Mouse (Mus musculus) right cerebral cortex, postnatal 36 days (tissue): ENCODE measurements around the gene C1qtnf5.

Source experiments
- DNase-seq, 2 experiments: peaks; one replicate each; pipeline ENCODE4 v3.0.0; 2022; ENCODE audit warnings: low spot score in 2 of 2, mixed read lengths in 1 of 2

Gene C1qtnf5

DNA sequence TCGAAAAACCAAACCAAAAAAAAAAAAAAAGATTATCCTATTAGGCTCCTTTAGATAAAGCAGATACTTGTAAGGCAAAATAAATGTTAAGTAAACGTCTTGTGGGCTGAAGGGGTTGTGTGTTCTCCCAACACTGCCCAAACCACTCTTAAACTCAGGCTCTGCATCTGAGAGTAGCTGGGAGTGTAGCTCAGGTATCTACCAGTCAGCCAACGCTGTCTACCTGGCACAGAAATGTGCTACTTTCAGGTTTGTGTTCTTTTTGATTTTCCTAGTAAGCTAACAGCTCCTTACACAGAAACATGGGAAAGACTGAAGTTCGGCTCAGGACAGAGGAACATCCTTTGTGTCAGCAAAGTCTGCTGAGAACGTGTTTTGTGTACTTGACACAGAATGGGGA, 25.2 kb downstream of the C1qtnf5 start:
- DNase-seq = no peak

DNA sequence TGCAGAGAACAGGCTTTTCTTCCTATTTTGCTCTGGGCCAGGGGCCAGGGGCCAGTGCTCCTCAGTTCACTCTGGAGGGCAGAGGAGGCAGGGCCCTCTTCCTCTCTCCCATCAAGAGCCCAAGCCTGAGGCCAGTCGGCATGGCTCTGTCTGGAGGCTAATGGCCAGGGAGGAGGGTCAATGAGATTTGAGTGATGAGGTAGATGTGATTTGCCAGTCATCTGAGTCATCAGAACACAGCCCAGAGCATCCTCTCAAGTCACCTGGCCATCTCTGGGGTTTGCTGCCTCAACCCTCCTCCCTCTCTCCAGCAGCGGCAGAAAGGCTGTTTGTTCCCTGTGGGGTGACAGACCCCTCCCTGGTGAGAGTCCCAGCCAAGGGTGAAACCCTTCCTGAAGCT, 26.2 kb downstream of the C1qtnf5 start:
- DNase-seq = no peak

DNA sequence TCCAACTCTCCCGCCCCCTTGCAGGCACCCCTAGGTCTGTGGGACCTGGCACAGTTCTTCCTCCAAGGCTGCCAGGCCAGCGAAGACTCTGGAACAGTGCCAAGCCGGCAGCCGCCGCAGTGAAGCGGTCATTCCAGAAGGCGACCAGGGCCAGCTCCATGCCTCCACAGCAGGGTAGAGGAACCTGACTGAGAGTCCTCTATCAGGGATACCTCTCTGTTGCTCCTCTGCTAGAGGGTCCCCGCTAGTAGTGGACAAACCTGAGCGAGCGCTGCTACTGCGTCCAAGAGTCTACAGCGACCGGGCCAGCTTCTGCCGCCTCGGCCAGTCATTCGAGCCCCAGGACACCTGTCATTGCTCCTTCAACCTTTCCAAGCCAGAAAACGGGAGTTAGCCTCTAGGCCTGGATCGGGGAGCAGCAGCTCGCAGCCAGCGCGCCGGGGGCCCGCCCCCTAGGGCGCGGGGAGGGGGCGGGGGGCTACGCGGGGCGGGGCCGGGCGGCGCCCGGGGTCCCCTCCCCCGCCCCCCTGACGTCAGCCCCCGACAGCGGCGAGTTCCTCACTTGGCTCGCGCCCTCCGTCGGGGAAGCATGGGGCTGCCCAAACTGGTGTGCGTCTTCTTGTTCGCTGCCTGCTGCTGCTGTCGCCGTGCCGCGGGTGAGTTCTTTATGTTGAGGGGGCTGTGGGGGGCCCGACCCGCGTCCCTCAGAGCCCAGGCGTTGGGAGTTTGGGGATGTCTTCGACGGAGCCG, 27.2 kb downstream of the C1qtnf5 start, which contains the start of gene Mcam:
Mcam (plus strand) TSS at position 369 of the 750 bp plus-strand sequence.
- DNase-seq = no peak

DNA sequence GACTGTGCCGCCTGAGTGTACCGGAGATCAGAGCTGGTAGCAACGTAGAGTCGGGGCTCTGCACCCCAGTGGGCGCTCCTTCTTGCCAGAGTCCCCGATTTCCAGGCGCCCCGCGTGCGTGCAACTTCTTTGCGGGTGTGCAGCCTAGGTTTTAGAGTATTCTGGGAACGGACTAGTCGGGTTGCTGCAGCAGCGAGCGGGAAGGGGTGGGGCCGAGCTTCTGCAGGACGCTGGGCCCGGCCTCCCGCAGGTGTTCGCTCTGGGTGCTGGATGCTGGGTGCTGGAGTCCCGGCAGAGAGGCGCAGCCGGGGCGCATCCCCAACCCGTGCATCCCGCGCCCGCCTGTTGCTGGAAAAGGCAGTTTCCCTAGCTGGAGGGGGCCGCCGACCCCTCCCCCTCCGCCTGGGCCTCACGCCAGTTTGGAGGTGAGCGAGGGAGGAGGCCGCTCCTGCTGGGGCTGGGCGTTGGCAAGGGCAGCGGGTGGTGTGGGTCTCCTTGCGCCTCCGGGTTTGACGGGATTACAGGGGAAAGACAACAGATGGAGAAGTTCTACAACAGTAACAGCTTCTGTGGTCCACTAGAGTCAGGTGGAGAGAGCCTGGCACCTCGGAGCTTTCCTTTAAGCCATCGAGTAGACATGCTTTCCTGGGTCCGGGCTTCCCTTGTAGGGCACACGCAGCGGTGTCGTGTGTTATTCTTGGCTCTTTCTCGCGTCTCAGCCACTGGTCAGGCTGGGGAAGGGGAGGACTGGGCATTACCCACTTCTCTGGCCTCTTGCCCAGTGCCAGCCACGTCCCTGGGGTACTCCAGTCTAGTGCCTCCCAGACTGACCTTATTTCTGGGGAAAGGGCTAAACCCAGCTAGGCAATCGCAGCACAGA, 28.0 kb downstream of the C1qtnf5 start:
- DNase-seq = no peak

DNA sequence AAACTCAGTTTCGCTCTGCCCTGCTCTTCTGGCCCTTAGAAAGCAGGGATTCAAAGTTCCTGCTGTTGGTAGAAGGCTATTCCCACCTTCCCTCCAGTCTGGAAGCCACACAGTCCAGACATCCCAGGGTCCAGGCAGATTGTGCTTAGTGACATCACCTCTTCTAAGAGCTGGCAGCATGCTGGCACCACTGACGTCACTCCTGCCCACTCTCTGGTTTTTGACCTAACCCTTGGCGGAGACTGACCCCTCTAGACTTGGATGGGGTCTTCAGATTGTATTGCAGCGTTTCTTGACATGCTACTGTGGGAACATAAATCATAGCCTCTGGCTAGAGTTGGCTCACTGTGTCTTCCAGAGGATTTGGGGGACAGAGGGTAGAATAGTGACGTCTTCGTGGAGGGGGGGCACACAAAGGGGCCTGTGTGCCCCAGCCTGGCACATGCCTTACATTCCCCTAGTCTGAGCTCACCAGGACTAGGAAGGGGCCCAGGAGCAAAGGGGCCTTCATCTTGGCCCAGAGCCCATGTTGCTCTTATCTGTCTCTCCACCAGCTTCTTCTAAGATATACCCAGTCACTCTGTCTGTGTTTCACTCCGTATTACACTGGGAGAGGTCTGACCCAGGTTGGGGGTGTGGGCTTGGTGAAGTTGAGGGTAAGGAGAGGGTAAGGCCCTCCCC, 28.8 kb downstream of the C1qtnf5 start:
- no peak for DNase-seq

DNA sequence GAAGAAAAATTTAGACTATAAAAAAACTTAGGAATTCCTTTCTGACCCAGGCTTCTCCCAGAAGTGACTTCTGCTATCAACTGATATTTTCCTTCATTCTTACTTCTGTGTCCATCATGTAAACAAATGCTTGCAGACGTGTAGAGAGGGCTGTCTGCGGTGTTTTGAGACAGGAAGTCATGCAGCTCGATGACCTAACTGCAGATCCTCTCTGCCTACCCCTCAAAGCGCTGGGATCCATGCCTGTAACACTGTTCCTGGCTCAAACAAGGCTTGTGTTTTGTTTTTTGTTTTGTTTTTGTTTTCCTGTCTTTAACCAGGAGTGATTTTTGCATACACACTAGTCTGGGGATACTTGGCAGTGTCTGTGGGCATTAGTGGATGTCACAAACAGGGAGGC, 30.8 kb downstream of the C1qtnf5 start:
- DNase-seq = no peak

DNA sequence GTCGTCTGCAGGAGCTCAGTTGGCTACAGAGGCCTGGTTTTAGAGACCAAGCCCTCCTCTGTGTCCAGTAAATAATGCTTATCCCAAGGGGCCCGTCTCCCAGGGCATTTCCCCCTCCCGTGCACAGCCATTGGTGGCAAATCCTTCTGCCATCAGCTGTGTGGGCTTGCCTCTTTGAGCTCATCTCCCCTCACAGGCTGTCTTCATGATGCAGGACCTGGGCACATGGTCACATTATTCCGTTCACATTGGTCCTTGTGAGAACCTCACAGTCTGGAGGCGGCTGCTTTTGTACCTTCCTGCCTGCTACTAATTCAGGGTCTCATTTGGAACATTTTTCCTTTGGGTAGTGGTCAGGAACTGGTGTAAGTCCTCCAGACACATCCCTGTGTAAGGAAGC, 34.9 kb downstream of the C1qtnf5 start:
- no peak for DNase-seq

DNA sequence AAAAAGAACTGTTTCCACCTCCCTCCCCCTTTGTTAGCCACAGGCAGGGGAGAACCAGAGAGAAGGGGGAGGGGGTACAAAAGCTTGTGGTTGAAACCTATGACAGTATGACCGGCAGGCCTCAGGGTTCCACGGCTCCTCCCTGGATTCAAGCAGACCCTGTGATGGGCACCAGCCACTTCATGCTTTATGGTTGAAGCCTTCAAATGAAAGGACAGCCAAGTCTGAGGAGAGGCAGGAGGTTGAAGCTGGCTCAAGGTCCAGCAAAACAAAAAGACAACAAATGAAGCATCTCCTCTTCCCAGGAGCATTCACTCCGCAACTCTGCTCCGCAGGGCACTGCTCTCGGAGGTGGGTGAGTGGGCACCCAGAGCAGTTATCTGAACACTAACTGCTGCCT, 36.4 kb downstream of the C1qtnf5 start:
- DNase-seq = no peak

DNA sequence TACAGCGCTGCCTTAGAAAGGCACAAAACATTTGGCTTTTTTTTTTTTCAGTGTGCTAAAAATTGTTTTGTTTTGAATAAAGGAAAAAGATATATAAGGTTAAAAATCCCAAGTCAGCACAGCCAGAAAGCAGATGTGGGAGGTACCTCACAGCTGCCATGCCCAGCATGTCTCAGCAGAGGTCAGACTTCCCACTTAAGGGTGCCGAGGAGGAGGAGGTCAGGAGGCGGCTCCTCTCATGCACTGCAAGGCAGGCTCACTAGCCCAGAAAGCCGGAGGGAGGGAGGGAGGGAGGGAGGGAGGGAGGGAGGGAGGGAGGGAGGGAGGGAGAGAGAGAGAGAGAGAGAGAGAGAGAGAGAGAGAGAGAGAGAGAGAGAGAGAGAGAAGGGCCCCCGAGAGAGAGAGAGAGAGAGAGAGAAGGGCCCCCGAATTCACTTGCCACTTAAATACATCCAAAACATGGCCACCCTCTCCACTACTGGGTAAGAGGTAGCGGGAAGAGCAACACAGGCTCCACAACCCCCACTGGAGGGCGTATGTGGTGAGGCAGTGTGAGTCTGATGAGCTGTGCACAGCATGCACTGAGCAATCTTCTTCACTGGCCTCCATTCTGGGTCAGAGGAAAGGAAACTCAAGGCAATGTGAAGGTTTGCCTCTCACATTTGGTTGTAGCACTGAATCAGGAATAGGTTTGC, 37.1 kb downstream of the C1qtnf5 start:
- DNase-seq = no peak

DNA sequence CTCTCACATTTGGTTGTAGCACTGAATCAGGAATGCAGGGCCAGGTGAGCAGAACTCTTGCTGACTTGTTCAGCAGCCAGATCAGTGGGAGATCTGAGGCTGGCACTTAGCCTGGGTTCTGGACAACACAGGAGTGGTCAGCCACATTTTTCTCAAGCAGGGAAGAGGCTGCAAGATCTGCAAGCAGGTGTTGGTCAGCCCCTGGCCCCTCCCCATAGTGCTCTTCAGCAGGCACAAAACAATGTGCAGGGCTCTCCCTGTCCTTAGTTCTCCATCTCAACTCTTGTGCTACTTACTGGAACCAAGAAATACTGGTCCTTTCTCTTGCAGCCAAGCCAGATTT, 37.6 kb downstream of the C1qtnf5 start:
- no peak for DNase-seq

DNA sequence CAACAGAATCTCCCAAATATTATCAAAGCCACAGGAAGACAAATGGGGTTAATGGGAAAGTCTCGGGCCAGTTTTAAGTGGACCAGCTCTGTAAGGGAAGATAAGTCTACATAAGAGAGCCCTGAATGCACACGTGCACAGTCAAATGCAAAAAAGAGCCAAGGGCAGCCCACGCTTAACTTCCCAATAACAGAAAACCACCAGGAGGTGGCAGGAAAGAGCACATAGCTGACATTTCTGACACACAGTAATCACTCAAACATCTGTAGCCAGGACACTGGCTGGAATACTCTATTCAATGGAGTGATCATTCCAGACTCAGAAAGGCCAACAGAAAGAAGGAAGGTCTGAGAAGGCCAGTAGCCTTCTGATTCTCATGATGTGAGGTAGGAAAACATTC, 40.2 kb downstream of the C1qtnf5 start:
- no peak for DNase-seq
